Mouse (Mus musculus) erythroblast, embryonic 14.5 days (primary cell): ENCODE measurements around the gene Ercc6.

ENCODE experiments used
- GATA1 ChIP-seq: IDR thresholded peaks from 2 replicates; pipeline ENCODE4 v1.6.1; 2012; ENCODE audit warnings: low read length, inconsistent platforms, mixed read lengths
- TAL1 ChIP-seq: IDR thresholded peaks from 3 replicates; pipeline ENCODE4 v1.6.1; 2012; ENCODE audit warnings: low read length, inconsistent platforms, mixed read lengths

GRCm38 (mm10) chr14:32583696-32584095, 70.4 kb downstream of the Ercc6 start:
- no peak for TF ChIP-seq GATA1
- TF ChIP-seq TAL1: no peak
